10 mouse cellular contexts compared by ENCODE assay signal in the genomic region with DNA sequence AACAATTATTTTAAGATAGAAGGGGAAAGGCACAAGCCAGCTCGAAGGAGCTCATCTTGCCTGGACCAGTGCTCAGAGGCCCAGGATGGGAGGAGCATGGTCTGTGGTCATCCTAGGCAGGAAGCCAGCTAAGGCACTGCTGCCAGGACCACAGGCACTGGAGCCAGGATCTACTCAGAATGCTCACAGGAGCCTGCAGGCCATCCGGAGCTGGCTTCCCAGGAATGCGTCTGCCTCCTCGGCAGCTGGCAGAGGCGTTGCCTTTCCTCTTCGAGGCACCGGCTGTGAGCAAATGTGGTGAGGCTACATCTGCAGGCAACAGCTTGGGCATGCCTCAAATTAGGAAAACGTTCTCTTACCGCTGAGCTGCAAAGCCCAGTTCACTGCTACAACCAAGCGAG. TPM values are rescaled to one million over a fixed set of nuclear protein-coding genes. Genes with fewer than 3 reads are reported as not detected.
A peak's percentile ranks its signal among the peaks of the same experiment; 100 is the strongest.
DNase-seq lines count a peak whose midpoint lies in the region; ATAC-seq lines count a peak whose summit lies in the region.
"Had no signal": no experiment of that assay in that cellular context is flagged by ENCODE, and none has a peak within 500 bp of the region (broad histone marks: within the 10 kb centered on the region; RNA-seq: fewer than 3 reads in every experiment).

No protein-coding gene starts in this region.

- H3K9me3 ChIP-seq in hindbrain, embryonic 15.5 days, result no peaks in the 10 kb centered on the region
- H3K9me3 ChIP-seq in hindbrain, embryonic 10.5 days, result no peaks in the 10 kb centered on the region
- H3K9me3 ChIP-seq in forebrain, embryonic 16.5 days (ENCODE audit: control insufficient read depth, low read length), result no peaks in the 10 kb centered on the region
- H3K9me3 ChIP-seq in heart, embryonic 16.5 days (replicated peaks; ENCODE audit: control insufficient read depth, low read length), result no peaks in the 10 kb centered on the region
- H3K9me3 ChIP-seq: G1E had no signal

- peak; percentile 63; the same call in 1 of the 2 replicates for ATAC-seq in hindbrain, embryonic 15.5 days (ENCODE audit: low FRiP score, low read depth)
- ATAC-seq in forebrain, embryonic 16.5 days, result peak; percentile 43; the same call in 1 of the 2 replicates
- peak; percentile 93 for ATAC-seq in heart, embryonic 16.5 days (replicated peaks; ENCODE audit: extremely low read depth, insufficient read depth, low FRiP score)

- no peak overlapping the region for H3K4me2 ChIP-seq in hindbrain, embryonic 15.5 days
- no peak overlapping the region for H3K4me2 ChIP-seq in forebrain, embryonic 16.5 days (ENCODE audit: low read length)
- H3K4me2 ChIP-seq in heart, embryonic 16.5 days (ENCODE audit: low read depth, low read length), result peak overlapping the region; percentile 24; the same call in 1 of the 2 replicates

- no peak overlapping the region for H3K9ac ChIP-seq in hindbrain, embryonic 15.5 days
- H3K9ac ChIP-seq in forebrain, embryonic 16.5 days (replicated peaks; ENCODE audit: low read depth, low read length), result no peak overlapping the region
- H3K9ac ChIP-seq in heart, embryonic 16.5 days (ENCODE audit: low read length), result no peak overlapping the region

- no peak overlapping the region for H3K4me3 ChIP-seq in hindbrain, embryonic 15.5 days
- no peak overlapping the region for H3K4me3 ChIP-seq in hindbrain, embryonic 10.5 days
- H3K4me3 ChIP-seq in forebrain, embryonic 16.5 days (replicated peaks; ENCODE audit: low read length), result no peak overlapping the region
- no peak overlapping the region for H3K4me3 ChIP-seq in heart, embryonic 16.5 days (ENCODE audit: low read length)

- H3K4me1 ChIP-seq in hindbrain, embryonic 15.5 days (replicated peaks), result 0 out of 2 replicates have a peak, but pooled peaks cover 6% of the 10 kb centered on the region
- peaks cover 7% of the 10 kb centered on the region for H3K4me1 ChIP-seq in hindbrain, embryonic 10.5 days (replicated peaks)
- no peaks in the 10 kb centered on the region for H3K4me1 ChIP-seq in forebrain, embryonic 16.5 days (replicated peaks; ENCODE audit: control insufficient read depth, insufficient read depth, low read length)
- peaks cover 10% of the 10 kb centered on the region for H3K4me1 ChIP-seq in heart, embryonic 16.5 days (ENCODE audit: control insufficient read depth, insufficient read depth, low read length)

- no peaks in the 10 kb centered on the region for H3K27me3 ChIP-seq in hindbrain, embryonic 15.5 days
- no peaks in the 10 kb centered on the region for H3K27me3 ChIP-seq in hindbrain, embryonic 10.5 days (ENCODE audit: insufficient read depth, poor library complexity, severe bottlenecking)
- no peaks in the 10 kb centered on the region for H3K27me3 ChIP-seq in forebrain, embryonic 16.5 days (replicated peaks; ENCODE audit: control insufficient read depth, insufficient read depth, low read length)
- no peaks in the 10 kb centered on the region for H3K27me3 ChIP-seq in heart, embryonic 16.5 days (ENCODE audit: control insufficient read depth, insufficient read depth, low read length)

- 47% methylated on average over 10 of the region's 10 CpGs for WGBS in hindbrain, embryonic 15.5 days
- WGBS in hindbrain, embryonic 10.5 days, result 63% methylated on average over 10 of the region's 10 CpGs
- WGBS in forebrain, embryonic 16.5 days, result 56% methylated on average over 10 of the region's 10 CpGs
- 9% methylated on average over 10 of the region's 10 CpGs for WGBS in heart, embryonic 16.5 days

- no peak for DNase-seq in hindbrain, embryonic 10.5 days (ENCODE audit: low spot score)
- peak; percentile 68 for DNase-seq in adrenal gland, postnatal 25 days
- peak; percentile 51 to 67 for DNase-seq in left cerebral cortex, adult 18-20 months (ENCODE audit: low spot score in 2 of 2)
- DNase-seq in neural tube, embryonic 10.5 days (ENCODE audit: extremely low spot score, low spot score), result peak; percentile 26
- no peak for DNase-seq in B cell, adult 2 months

- no peaks in the 10 kb centered on the region for H3K36me3 ChIP-seq in hindbrain, embryonic 15.5 days
- no peaks in the 10 kb centered on the region for H3K36me3 ChIP-seq in hindbrain, embryonic 10.5 days
- H3K36me3 ChIP-seq in forebrain, embryonic 16.5 days (ENCODE audit: control insufficient read depth, insufficient read depth), result no peaks in the 10 kb centered on the region
- no peaks in the 10 kb centered on the region for H3K36me3 ChIP-seq in heart, embryonic 16.5 days (ENCODE audit: control insufficient read depth, insufficient read depth)
- H3K36me3 ChIP-seq: G1E had no signal

- peak overlapping the region; percentile 63 for H3K27ac ChIP-seq in hindbrain, embryonic 15.5 days (replicated peaks)
- H3K27ac ChIP-seq in hindbrain, embryonic 10.5 days, result no peak overlapping the region
- H3K27ac ChIP-seq in forebrain, embryonic 16.5 days (ENCODE audit: low read length), result no peak overlapping the region
- H3K27ac ChIP-seq in heart, embryonic 16.5 days (ENCODE audit: low read length), result peak overlapping the region; percentile 60
- H3K27ac ChIP-seq: macrophage had no signal

RNA-seq across cellular contexts. Expression of a gene that starts 37.8 kb away (rescaled TPM):
- polyA plus RNA-seq in hindbrain, embryonic 15.5 days (2015; fragmentation: Nextera tagmentation; extraction: Ambion mirVana), result 31.0 and 31.3 TPM in 2 replicates
- 5.2 and 6.2 TPM in 2 replicates for polyA plus RNA-seq in hindbrain, embryonic 10.5 days (2016; fragmentation: Nextera tagmentation; extraction: Ambion mirVana)
- total RNA-seq in adrenal gland, postnatal 25 days (2021), result 140 and 171 TPM in 2 replicates
- 6.2 and 7.4 TPM in 2 replicates for polyA plus RNA-seq in forebrain, embryonic 16.5 days (2015; fragmentation: Nextera tagmentation; extraction: Ambion mirVana)
- polyA plus RNA-seq in heart, embryonic 16.5 days (2015; fragmentation: Nextera tagmentation; extraction: Ambion mirVana), result 3.2 and 3.8 TPM in 2 replicates
- 10 to 100 TPM; 48.6 to 51.7 TPM for total RNA-seq in left cerebral cortex, adult 18-20 months (2021)

Comparison
In these comparisons a context has a peak if more than half of its experiments do, and no peak if none do; other contexts are left out.
1. H3K27ac ChIP-seq: peak in hindbrain, embryonic 15.5 days (single experiment) and heart, embryonic 16.5 days (single experiment); none in hindbrain, embryonic 10.5 days (single experiment) and forebrain, embryonic 16.5 days (single experiment).
2. ATAC-seq: peak in every context shown above with its lines; median percentile 93 in heart, embryonic 16.5 days; 63 in hindbrain, embryonic 15.5 days; 43 in forebrain, embryonic 16.5 days.
3. DNase-seq: peak in adrenal gland, postnatal 25 days (single experiment), left cerebral cortex, adult 18-20 months (2 of 2) and neural tube, embryonic 10.5 days (single experiment); none in hindbrain, embryonic 10.5 days (single experiment) and B cell, adult 2 months (0 of 2).